Mouse (Mus musculus) limb, embryonic 10.5 days (tissue): ENCODE data around the gene Fam204a. TPM values are rescaled to one million over a fixed set of nuclear protein-coding genes. Genes with fewer than 3 reads are reported as not detected.

ENCODE experiments used
- DNase-seq: peaks from one replicate; pipeline ENCODE4 v3.0.0-alpha.2; 2017; ENCODE audit warnings: low spot score
- H3K27ac ChIP-seq: fragments of 300-500 bp; sonication (generic); 2 replicates; pipeline ENCODE4 v1.5.1; 2016; ENCODE audit warnings: mild to moderate bottlenecking
- H3K27me3 ChIP-seq: fragments of 300-500 bp; sonication (generic); 2 replicates; pipeline ENCODE4 v1.6.1; 2016; ENCODE audit warnings: low read depth, mild to moderate bottlenecking; ENCODE audit not compliant: poor library complexity, severe bottlenecking
- H3K36me3 ChIP-seq: fragments of 300-500 bp; sonication (generic); 2 replicates; pipeline ENCODE4 v1.6.1; 2016; ENCODE audit warnings: mild to moderate bottlenecking, moderate library complexity
- H3K4me1 ChIP-seq: fragments of 300-500 bp; sonication (generic); 2 replicates; pipeline ENCODE4 v1.6.1; 2016
- H3K4me3 ChIP-seq: fragments of 300-500 bp; sonication (generic); 2 replicates; pipeline ENCODE4 v1.5.1; 2016; ENCODE audit warnings: mild to moderate bottlenecking, moderate library complexity
- H3K9me3 ChIP-seq: fragments of 300-500 bp; sonication (generic); replicated peaks from 2 replicates; pipeline ENCODE4 v1.6.1; 2016; ENCODE audit warnings: mild to moderate bottlenecking
- WGBS: fragments of 180-500 bp; shearing (Covaris S2); methylation state at CpG from one replicate; pipeline ENCODE4 v1.1.7; 2016; 5-methylcytosine and 5-hydroxymethylcytosine counted together
- polyA plus RNA-seq: library from polyadenylated mRNA; unstranded; fragments of >200 nt; fragmentation: Nextera tagmentation; extraction: Ambion mirVana; gene quantifications from 2 replicates; pipeline ENCODE4 v1.2.1, GENCODE M21; 2016

Gene Fam204a
- polyA plus RNA-seq, 1 experiment from 2014 or later, result 49.5 TPM

GRCm38 (mm10) chr19:60204176-60204575 lies 22.3 kb downstream of the Fam204a start:
- no peak overlapping the region for H3K4me3 ChIP-seq
- peaks cover 19% of the 10 kb centered on the region for H3K4me1 ChIP-seq
- no peaks in the 10 kb centered on the region for H3K9me3 ChIP-seq
- 79% methylated on average over 7 of the region's 7 CpGs for WGBS
- DNase-seq, result no peak
- peaks cover 20% of the 10 kb centered on the region for H3K36me3 ChIP-seq
- H3K27me3 ChIP-seq, result no peaks in the 10 kb centered on the region
- H3K27ac ChIP-seq, result no peak overlapping the region

- peaks cover 25% of the 10 kb centered on the region for H3K36me3 ChIP-seq
- no peak overlapping the region for H3K27ac ChIP-seq
- no peaks in the 10 kb centered on the region for H3K9me3 ChIP-seq
- DNase-seq, result no peak
- WGBS, result 33% methylated on average over 2 of the region's 2 CpGs
- no peak overlapping the region for H3K4me3 ChIP-seq
- H3K4me1 ChIP-seq, result peaks cover 13% of the 10 kb centered on the region
- H3K27me3 ChIP-seq, result no peaks in the 10 kb centered on the region
Observed at GRCm38 (mm10) chr19:60200294-60200693, 26.2 kb downstream of the Fam204a start.

- Histone ChIP-seq H3K27ac (no peak overlapping the region), H3K27me3 (no peaks in the 10 kb centered on the region), H3K4me1 (peaks cover 10% of the 10 kb centered on the region), H3K36me3 (peaks cover 33% of the 10 kb centered on the region), H3K4me3 (no peak overlapping the region), H3K9me3 (no peaks in the 10 kb centered on the region)
- no peak for DNase-seq
Observed at GRCm38 (mm10) chr19:60199152-60199551, 27.3 kb downstream of the Fam204a start.

DNA sequence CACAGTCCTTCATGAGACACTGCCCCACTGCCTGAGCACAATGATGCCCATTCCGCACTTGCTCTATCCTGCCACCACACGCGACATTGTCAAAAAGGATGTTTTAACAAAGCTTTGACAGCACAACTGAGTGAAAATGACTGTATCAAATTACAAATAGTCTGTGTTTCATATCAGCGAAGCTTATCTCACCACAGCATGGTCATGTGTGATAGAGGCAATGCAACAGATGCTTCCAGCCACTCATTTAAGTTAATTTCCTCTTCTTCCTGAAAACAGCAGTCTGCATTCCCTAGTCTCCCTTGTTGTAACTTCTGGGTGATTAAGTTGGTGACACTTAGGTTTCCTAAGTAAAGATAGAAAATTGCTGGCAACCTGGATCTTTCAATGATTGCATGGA lies 33.7 kb downstream of the Fam204a start:
- H3K27me3 ChIP-seq, result no peaks in the 10 kb centered on the region
- no peak for DNase-seq
- H3K9me3 ChIP-seq, result no peaks in the 10 kb centered on the region
- H3K27ac ChIP-seq, result no peak overlapping the region
- peaks cover 36% of the 10 kb centered on the region for H3K36me3 ChIP-seq
- no peaks in the 10 kb centered on the region for H3K4me1 ChIP-seq
- WGBS, result 94% methylated on average over 4 of the region's 4 CpGs
- no peak overlapping the region for H3K4me3 ChIP-seq

DNA sequence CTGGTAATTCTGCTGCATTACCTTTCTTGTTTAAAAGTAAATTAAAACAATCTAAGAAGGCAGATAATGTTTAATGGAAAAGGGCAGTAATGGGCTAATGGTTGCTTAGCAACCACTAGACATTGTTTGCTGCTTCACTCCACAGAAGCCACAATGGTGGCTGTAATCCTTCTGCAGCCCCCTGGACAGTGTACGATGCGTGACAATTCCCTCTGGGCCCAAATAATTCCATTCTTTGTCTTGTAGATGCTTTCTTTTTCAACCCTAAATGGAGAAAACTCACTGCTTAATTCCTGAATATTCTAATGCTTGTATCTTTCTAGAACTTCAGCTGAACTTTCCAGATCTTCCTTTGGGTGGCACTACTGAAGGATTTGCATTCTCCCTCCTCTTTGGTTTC lies 37.3 kb downstream of the Fam204a start:
- H3K4me3 ChIP-seq, result no peak overlapping the region
- H3K27ac ChIP-seq, result no peak overlapping the region
- H3K9me3 ChIP-seq, result no peaks in the 10 kb centered on the region
- H3K36me3 ChIP-seq, result peaks cover 18% of the 10 kb centered on the region
- 84% methylated on average over 2 of the region's 2 CpGs for WGBS
- no peaks in the 10 kb centered on the region for H3K27me3 ChIP-seq
- H3K4me1 ChIP-seq, result no peaks in the 10 kb centered on the region
- no peak for DNase-seq

- Histone ChIP-seq H3K36me3 (0 out of 2 replicates have a peak, but pooled peaks cover 5% of the 10 kb centered on the region), H3K4me1 (no peaks in the 10 kb centered on the region), H3K27ac (no peak overlapping the region), H3K9me3 (no peaks in the 10 kb centered on the region), H3K4me3 (no peak overlapping the region), H3K27me3 (no peaks in the 10 kb centered on the region)
- 96% methylated on average over 1 of the region's 1 CpGs for whole genome bisulfite sequencing
- no peak for DNase-seq
Observed at GRCm38 (mm10) chr19:60182901-60183300, 43.6 kb downstream of the Fam204a start.

- Histone ChIP-seq H3K27ac (no peak overlapping the region), H3K4me1 (no peaks in the 10 kb centered on the region), H3K9me3 (no peaks in the 10 kb centered on the region), H3K27me3 (no peaks in the 10 kb centered on the region), H3K4me3 (no peak overlapping the region), H3K36me3 (0 out of 2 replicates have a peak, but pooled peaks cover 5% of the 10 kb centered on the region)
- no peak for DNase-seq
- WGBS, result 96% methylated on average over 1 of the region's 1 CpGs
Observed at GRCm38 (mm10) chr19:60182171-60182570, 44.3 kb downstream of the Fam204a start.

- Histone ChIP-seq H3K4me3 (no peak overlapping the region), H3K27ac (no peak overlapping the region), H3K27me3 (no peaks in the 10 kb centered on the region), H3K9me3 (no peaks in the 10 kb centered on the region), H3K36me3 (0 out of 2 replicates have a peak, but pooled peaks cover 5% of the 10 kb centered on the region), H3K4me1 (peaks cover 1% of the 10 kb centered on the region; the same call in 1 of the 2 replicates)
- no peak for DNase-seq
- 86% methylated on average over 8 of the region's 8 CpGs for WGBS
Observed at GRCm38 (mm10) chr19:60178771-60179563, 47.5 kb downstream of the Fam204a start.

GRCm38 (mm10) chr19:60165417-60165816 lies 61.1 kb downstream of the Fam204a start:
- 38% methylated on average over 2 of the region's 2 CpGs for WGBS
- peaks cover 29% of the 10 kb centered on the region; the same call in 1 of the 2 replicates for H3K27me3 ChIP-seq
- no peaks in the 10 kb centered on the region for H3K9me3 ChIP-seq
- H3K4me3 ChIP-seq, result no peak overlapping the region
- H3K4me1 ChIP-seq, result peaks cover 10% of the 10 kb centered on the region
- H3K36me3 ChIP-seq, result no peaks in the 10 kb centered on the region
- DNase-seq, result no peak
- no peak overlapping the region for H3K27ac ChIP-seq

GRCm38 (mm10) chr19:60160611-60161274 lies 65.8 kb downstream of the Fam204a start:
- Histone ChIP-seq H3K4me3 (peak overlapping the region; percentile 18; the same call in 1 of the 2 replicates), H3K27me3 (peaks cover 55% of the 10 kb centered on the region), H3K27ac (no peak overlapping the region), H3K36me3 (no peaks in the 10 kb centered on the region), H3K4me1 (peaks cover 23% of the 10 kb centered on the region), H3K9me3 (no peaks in the 10 kb centered on the region)
- DNase-seq, result peak; percentile 80
- 6% methylated on average over 20 of the region's 20 CpGs for WGBS

- H3K27me3 ChIP-seq, result peaks cover 57% of the 10 kb centered on the region
- no peaks in the 10 kb centered on the region for H3K36me3 ChIP-seq
- DNase-seq, result no peak
- peaks cover 21% of the 10 kb centered on the region for H3K4me1 ChIP-seq
- WGBS, result 4% methylated on average over 6 of the region's 6 CpGs
- no peak overlapping the region for H3K4me3 ChIP-seq
- no peak overlapping the region for H3K27ac ChIP-seq
- no peaks in the 10 kb centered on the region for H3K9me3 ChIP-seq
Observed at GRCm38 (mm10) chr19:60159827-60160226, 66.7 kb downstream of the Fam204a start.

GRCm38 (mm10) chr19:60155266-60155665 lies 71.2 kb downstream of the Fam204a start:
- Histone ChIP-seq H3K27me3 (peaks cover 84% of the 10 kb centered on the region), H3K4me3 (no peak overlapping the region), H3K27ac (no peak overlapping the region), H3K4me1 (peaks cover 31% of the 10 kb centered on the region), H3K36me3 (no peaks in the 10 kb centered on the region), H3K9me3 (no peaks in the 10 kb centered on the region)
- 84% methylated on average over 5 of the region's 5 CpGs for WGBS
- DNase-seq, result no peak

- WGBS, result 94% methylated on average over 1 of the region's 1 CpGs
- H3K4me1 ChIP-seq, result peaks cover 46% of the 10 kb centered on the region
- H3K4me3 ChIP-seq, result no peak overlapping the region
- peaks cover 95% of the 10 kb centered on the region for H3K27me3 ChIP-seq
- H3K9me3 ChIP-seq, result no peaks in the 10 kb centered on the region
- H3K27ac ChIP-seq, result no peak overlapping the region
- DNase-seq, result peak; percentile 23
- H3K36me3 ChIP-seq, result no peaks in the 10 kb centered on the region
Observed at GRCm38 (mm10) chr19:60153096-60153495, 73.4 kb downstream of the Fam204a start.
